Mouse (Mus musculus): ENCODE data around the gene Myo3a. TPM values are rescaled to one million over a fixed set of nuclear protein-coding genes. Genes with fewer than 3 reads are reported as not detected.

The Myo3a gene
- polyA plus RNA-seq, 1 experiment from 2014 or later, result 0.09 TPM

GRCm38 (mm10) chr2:22621828-22622731, 394.8 kb downstream of the Myo3a start, which contains the start of gene Gad2:
Gad2 (plus strand) TSS chr2:22622205.
- no peaks in the 10 kb centered on the region for H3K36me3 ChIP-seq

GRCm38 (mm10) chr2:22623111-22624070, 396.1 kb downstream of the Myo3a start:
- H3K9ac ChIP-seq, result no peak overlapping the region
- H3K4me2 ChIP-seq, result peak overlapping the region; percentile 68
- no peaks in the 10 kb centered on the region for H3K9me3 ChIP-seq
- H3K36me3 ChIP-seq, result no peaks in the 10 kb centered on the region
- no peak overlapping the region for H3K27ac ChIP-seq
- peaks cover 25% of the 10 kb centered on the region for H3K4me1 ChIP-seq
- H3K27me3 ChIP-seq, result peaks cover 98% of the 10 kb centered on the region
- peak overlapping the region; percentile 36 for H3K4me3 ChIP-seq
- 1% methylated on average over 60 of the region's 60 CpGs for WGBS
- no peak for ATAC-seq (ENCODE audit: insufficient number of reproducible peaks, low FRiP score, low TSS enrichment, low read depth)

More at GRCm38 (mm10) chr2:22621828-22622731, 394.8 kb downstream of the Myo3a start, which contains the start of gene Gad2:
- peak within 1 kb of the TSS; percentile 36 for H3K4me3 ChIP-seq
- WGBS, result under 1% methylated on average over 54 of the region's 55 CpGs
- no peaks in the 10 kb centered on the region for H3K9me3 ChIP-seq
- no peak within 1 kb of the TSS for H3K9ac ChIP-seq
- no peak within 1 kb of the TSS for H3K27ac ChIP-seq
- peak; percentile 68; the same call in 1 of the 2 replicates for ATAC-seq (ENCODE audit: insufficient number of reproducible peaks, low FRiP score, low TSS enrichment, low read depth)
- peak within 1 kb of the TSS; percentile 68 for H3K4me2 ChIP-seq
- peaks cover 98% of the 10 kb centered on the region for H3K27me3 ChIP-seq
- H3K4me1 ChIP-seq, result peaks cover 25% of the 10 kb centered on the region

- ATAC-seq (ENCODE audit: insufficient number of reproducible peaks, low FRiP score, low TSS enrichment, low read depth), result no peak
- Histone ChIP-seq H3K9ac (no peak overlapping the region), H3K4me2 (no peak overlapping the region), H3K4me3 (no peak overlapping the region), H3K27me3 (peaks cover 89% of the 10 kb centered on the region), H3K36me3 (no peaks in the 10 kb centered on the region), H3K27ac (no peak overlapping the region), H3K4me1 (peaks cover 25% of the 10 kb centered on the region), H3K9me3 (no peaks in the 10 kb centered on the region)
- 3% methylated on average over 27 of the region's 27 CpGs for WGBS
Observed at GRCm38 (mm10) chr2:22624188-22624975, 397.1 kb downstream of the Myo3a start.

GRCm38 (mm10) chr2:22625096-22625960, 398.0 kb downstream of the Myo3a start:
- peaks cover 82% of the 10 kb centered on the region for H3K27me3 ChIP-seq
- ATAC-seq (ENCODE audit: insufficient number of reproducible peaks, low FRiP score, low TSS enrichment, low read depth), result no peak
- no peak overlapping the region for H3K4me2 ChIP-seq
- no peaks in the 10 kb centered on the region for H3K36me3 ChIP-seq
- no peak overlapping the region for H3K27ac ChIP-seq
- no peak overlapping the region for H3K4me3 ChIP-seq
- no peaks in the 10 kb centered on the region for H3K9me3 ChIP-seq
- no peak overlapping the region for H3K9ac ChIP-seq
- H3K4me1 ChIP-seq, result peaks cover 25% of the 10 kb centered on the region
- WGBS, result 9% methylated on average over 16 of the region's 16 CpGs

- Histone ChIP-seq H3K36me3 (no peaks in the 10 kb centered on the region), H3K4me2 (no peak overlapping the region), H3K27me3 (peaks cover 68% of the 10 kb centered on the region), H3K4me3 (no peak overlapping the region), H3K9ac (no peak overlapping the region), H3K27ac (no peak overlapping the region), H3K4me1 (peaks cover 17% of the 10 kb centered on the region), H3K9me3 (no peaks in the 10 kb centered on the region)
- whole genome bisulfite sequencing, result 20% methylated on average over 3 of the region's 3 CpGs
- no peak for ATAC-seq (ENCODE audit: insufficient number of reproducible peaks, low FRiP score, low TSS enrichment, low read depth)
Observed at GRCm38 (mm10) chr2:22627147-22627666, 399.9 kb downstream of the Myo3a start.

- no peaks in the 10 kb centered on the region for H3K9me3 ChIP-seq
- H3K36me3 ChIP-seq, result no peaks in the 10 kb centered on the region
- peaks cover 10% of the 10 kb centered on the region for H3K4me1 ChIP-seq
- no peak overlapping the region for H3K9ac ChIP-seq
- H3K27ac ChIP-seq, result no peak overlapping the region
- no peak for ATAC-seq (ENCODE audit: insufficient number of reproducible peaks, low FRiP score, low TSS enrichment, low read depth)
- no peak overlapping the region for H3K4me2 ChIP-seq
- H3K27me3 ChIP-seq, result peaks cover 60% of the 10 kb centered on the region
- no peak overlapping the region for H3K4me3 ChIP-seq
- 34% methylated on average over 5 of the region's 5 CpGs for WGBS
Observed at GRCm38 (mm10) chr2:22627819-22628432, 400.6 kb downstream of the Myo3a start.

GRCm38 (mm10) chr2:22634766-22635165, 407.5 kb downstream of the Myo3a start:
- no peaks in the 10 kb centered on the region for H3K36me3 ChIP-seq
- no peak overlapping the region for H3K4me3 ChIP-seq
- H3K27me3 ChIP-seq, result 0 out of 2 replicates have a peak, but pooled peaks cover 6% of the 10 kb centered on the region
- no peak overlapping the region for H3K27ac ChIP-seq
- no peak for ATAC-seq (ENCODE audit: insufficient number of reproducible peaks, low FRiP score, low TSS enrichment, low read depth)
- no peaks in the 10 kb centered on the region for H3K4me1 ChIP-seq
- no peak overlapping the region for H3K9ac ChIP-seq
- WGBS, result 40% methylated on average over 8 of the region's 8 CpGs
- H3K9me3 ChIP-seq, result no peaks in the 10 kb centered on the region
- H3K4me2 ChIP-seq, result no peak overlapping the region

GRCm38 (mm10) chr2:22646134-22646533, 418.8 kb downstream of the Myo3a start:
- H3K4me2 ChIP-seq, result no peak overlapping the region
- H3K9me3 ChIP-seq, result no peaks in the 10 kb centered on the region
- H3K27me3 ChIP-seq, result no peaks in the 10 kb centered on the region
- no peak overlapping the region for H3K4me3 ChIP-seq
- no peaks in the 10 kb centered on the region for H3K4me1 ChIP-seq
- H3K9ac ChIP-seq, result no peak overlapping the region
- no peak for ATAC-seq (ENCODE audit: insufficient number of reproducible peaks, low FRiP score, low TSS enrichment, low read depth)
- no peak overlapping the region for H3K27ac ChIP-seq
- no peaks in the 10 kb centered on the region for H3K36me3 ChIP-seq
- WGBS, result 52% methylated on average over 1 of the region's 1 CpGs

GRCm38 (mm10) chr2:22648394-22648793, 421.1 kb downstream of the Myo3a start:
- Histone ChIP-seq H3K9me3 (no peaks in the 10 kb centered on the region), H3K36me3 (no peaks in the 10 kb centered on the region), H3K27ac (no peak overlapping the region), H3K9ac (no peak overlapping the region), H3K4me2 (no peak overlapping the region), H3K4me3 (no peak overlapping the region), H3K27me3 (no peaks in the 10 kb centered on the region), H3K4me1 (no peaks in the 10 kb centered on the region)
- no peak for ATAC-seq (ENCODE audit: insufficient number of reproducible peaks, low FRiP score, low TSS enrichment, low read depth)
- 19% methylated on average over 1 of the region's 1 CpGs for WGBS

GRCm38 (mm10) chr2:22651826-22652225, 424.5 kb downstream of the Myo3a start:
- Histone ChIP-seq H3K4me1 (no peaks in the 10 kb centered on the region), H3K4me3 (no peak overlapping the region), H3K27me3 (no peaks in the 10 kb centered on the region), H3K36me3 (no peaks in the 10 kb centered on the region), H3K4me2 (no peak overlapping the region), H3K27ac (no peak overlapping the region), H3K9ac (no peak overlapping the region), H3K9me3 (no peaks in the 10 kb centered on the region)
- ATAC-seq (ENCODE audit: insufficient number of reproducible peaks, low FRiP score, low TSS enrichment, low read depth), result no peak
- WGBS, result 73% methylated on average over 4 of the region's 4 CpGs

Data from limb, embryonic 15.5 days (tissue).